Mouse (Mus musculus): ENCODE measurements around the gene Klk1b11.
"Not testable (repeated sequence)": the region's sequence is repeated elsewhere in the genome, so short reads cannot be mapped to it uniquely, and the experiment has no call there.

The Klk1b11 gene

DNA sequence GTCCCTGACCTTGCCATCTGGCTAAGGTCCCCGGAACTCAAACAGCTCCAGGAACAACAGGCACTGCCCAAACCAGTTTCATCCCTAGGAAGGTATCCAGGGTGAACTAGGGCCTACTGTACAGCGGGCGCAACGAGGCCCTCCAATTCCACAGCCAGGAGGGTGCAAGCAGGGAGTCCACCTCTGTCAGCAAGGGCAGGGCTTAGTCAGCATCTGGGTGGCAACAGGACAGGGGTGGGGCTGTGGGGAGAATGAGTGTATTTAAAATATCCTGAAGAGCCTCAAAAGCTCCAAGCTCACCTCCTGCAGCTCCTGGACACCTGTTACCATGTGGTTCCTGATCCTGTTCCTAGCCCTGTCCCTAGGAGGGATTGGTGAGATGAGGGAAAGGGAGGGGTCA lies at the start of gene Klk1b11:
Gene Klk1b11 (plus strand): TSS at position 301 of the 400 bp plus-strand sequence.
- DNase-seq: not testable (repeated sequence)

DNA sequence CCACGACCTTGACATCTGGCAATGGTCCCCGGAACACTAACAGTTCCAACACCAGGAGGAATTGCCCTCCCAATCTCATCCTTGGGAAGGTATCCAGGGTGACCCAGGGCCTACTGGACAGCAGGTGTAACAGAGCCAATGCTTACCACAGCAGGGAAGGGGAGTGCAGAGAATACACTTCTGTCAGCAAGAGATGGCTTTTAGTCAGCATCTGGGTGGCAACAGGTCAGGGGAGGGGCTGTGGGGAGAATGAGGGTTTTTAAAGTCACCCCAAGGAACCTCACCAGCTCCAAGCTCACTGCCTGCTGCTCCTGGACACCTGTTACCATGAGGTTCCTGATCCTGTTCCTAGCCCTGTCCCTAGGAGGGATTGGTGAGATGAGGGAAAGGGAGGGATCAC lies 45.3 kb upstream of the Klk1b11 start, which contains the start of gene Klk1b8:
Gene Klk1b8 (plus strand): TSS at position 301 of the 400 bp plus-strand sequence.
- DNase-seq: no peak

DNA sequence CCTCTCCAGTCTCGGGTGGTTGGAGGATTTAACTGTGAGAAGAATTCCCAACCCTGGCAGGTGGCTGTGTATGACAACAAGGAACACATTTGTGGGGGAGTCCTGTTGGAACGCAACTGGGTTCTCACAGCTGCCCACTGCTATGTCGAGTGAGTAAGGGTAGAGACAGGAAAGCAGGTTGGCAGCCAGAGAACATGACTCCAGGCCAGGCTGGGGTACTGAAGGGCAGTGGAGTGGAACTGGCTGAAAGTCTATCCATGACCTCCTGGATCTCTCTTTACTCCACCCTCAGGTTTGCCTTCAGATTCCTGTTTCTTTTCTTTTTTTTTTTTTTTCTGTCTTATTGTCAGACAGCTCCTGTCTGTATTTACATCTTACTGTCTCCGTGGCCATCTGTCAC lies 43.0 kb upstream of the Klk1b11 start:
- DNase-seq: no peak

DNA sequence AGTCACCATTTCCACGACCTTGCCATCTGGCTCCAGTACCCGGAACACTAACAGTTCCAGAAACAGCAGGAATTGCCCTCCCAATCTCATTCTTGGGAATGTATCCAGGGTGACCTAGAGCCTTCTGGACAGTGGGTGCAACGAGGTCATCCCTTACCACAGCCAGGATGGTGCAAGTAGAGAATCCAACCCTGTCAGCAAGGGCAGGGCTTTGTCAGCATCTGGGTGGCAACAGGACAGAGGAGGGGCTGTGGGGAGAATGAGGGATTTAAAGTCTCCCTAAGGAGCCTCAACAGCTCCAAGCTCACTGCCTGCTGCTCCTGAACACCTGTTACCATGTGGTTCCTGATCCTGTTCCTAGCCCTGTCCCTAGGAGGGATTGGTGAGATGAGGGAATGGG lies 29.2 kb upstream of the Klk1b11 start, which contains the start of gene Klk1b1:
Gene Klk1b1 (plus strand): TSS at position 301 of the 400 bp plus-strand sequence.
- no peak for DNase-seq

DNA sequence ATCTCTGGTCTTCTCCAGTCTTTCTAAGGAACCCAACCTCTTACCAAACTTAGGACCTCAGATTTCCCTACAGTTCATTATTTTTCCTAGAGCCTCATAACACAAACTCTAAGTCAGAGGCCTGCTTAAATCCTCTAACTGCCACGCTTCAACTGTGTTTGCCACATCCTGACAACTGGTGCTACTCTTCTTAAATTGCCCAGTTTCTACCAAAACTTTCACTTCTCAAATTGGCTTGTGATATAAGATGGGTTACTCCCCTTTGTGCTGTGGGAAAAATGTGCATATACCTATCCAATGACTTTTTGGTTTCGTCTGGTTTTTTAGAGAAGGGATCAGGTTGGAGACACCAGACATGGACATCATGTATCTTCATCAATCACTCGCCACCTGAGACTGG lies 28.6 kb upstream of the Klk1b11 start:
- DNase-seq: no peak

DNA sequence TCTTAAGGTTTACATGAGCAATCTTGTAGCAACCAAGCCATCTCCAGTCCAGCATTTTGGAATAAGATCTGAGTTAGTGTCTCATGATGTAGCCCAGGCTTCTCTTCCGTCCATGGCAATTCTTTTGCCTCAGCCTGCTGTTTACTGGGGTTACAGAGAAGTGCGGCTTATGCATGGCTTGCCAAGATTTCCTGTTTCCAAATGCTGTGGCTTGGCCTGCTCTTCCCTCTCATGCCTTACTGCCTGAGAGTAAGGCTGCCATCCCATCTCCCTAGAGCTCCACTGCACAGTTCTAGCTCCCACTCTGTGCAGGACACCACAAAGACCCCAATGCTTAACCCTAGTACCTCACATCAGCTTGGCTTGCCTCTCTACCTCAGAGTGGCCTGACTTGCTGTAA lies 28.1 kb upstream of the Klk1b11 start:
- no peak for DNase-seq

DNA sequence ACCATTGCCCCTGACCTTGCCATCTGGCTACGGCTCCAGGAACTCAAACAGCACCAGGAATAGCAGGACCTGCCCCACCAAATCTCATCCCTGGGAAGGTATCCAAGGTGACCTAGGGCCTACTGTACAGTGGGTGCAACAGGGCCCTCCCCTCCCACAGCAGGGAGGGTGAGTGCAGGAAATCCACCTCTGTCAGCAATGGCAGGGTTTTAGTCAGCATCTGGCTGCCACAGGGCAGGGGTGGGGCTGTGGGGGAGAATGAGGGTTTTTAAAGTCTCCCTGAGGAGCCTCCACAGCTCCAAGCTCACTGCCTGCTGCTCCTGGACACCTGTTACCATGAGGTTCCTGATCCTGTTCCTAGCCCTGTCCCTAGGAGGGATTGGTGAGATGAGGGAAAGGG lies 19.9 kb upstream of the Klk1b11 start, which contains the start of gene Klk1b9:
Gene Klk1b9 (plus strand): TSS at position 301 of the 400 bp plus-strand sequence.
- not testable (repeated sequence) for DNase-seq

DNA sequence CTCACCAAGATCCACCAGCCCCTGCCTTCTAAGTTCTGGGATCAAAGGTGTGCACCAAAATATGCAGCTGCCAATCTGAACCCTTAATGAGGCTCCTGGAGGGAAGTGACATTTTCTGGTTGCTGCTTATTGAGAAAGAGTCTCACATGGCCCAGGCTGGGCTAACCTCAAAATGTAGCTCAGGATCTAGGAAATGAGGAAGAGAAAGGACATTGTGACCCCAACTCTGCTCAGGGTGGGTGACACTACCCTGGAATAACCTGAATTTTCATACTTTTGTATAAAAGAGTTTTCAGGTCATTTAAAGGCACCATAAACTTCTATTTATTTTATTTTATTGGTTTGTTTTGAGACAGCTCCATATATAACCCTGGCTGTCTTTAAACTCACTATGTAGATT lies 10.0 kb upstream of the Klk1b11 start:
- no peak for DNase-seq

DNA sequence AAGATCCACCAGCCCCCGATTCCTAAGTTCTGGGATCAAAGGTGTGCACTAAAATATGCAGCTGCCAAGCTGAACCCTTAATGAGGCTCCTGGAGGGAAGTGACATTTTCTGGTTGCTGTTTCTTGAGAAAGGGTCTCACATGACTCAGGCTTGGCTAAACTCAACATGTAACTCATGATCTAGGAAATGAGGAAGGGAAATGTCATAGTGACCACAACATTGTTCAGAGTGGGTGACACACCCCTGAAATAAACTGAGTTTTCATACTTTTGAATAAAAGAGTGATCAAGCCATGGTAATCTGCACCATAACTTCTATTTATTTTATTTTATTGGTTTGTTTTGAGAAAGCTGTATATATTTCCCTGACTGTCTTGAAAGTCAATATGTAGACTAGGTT lies 856 bp upstream of the Klk1b11 start:
- not testable (repeated sequence) for DNase-seq

DNA sequence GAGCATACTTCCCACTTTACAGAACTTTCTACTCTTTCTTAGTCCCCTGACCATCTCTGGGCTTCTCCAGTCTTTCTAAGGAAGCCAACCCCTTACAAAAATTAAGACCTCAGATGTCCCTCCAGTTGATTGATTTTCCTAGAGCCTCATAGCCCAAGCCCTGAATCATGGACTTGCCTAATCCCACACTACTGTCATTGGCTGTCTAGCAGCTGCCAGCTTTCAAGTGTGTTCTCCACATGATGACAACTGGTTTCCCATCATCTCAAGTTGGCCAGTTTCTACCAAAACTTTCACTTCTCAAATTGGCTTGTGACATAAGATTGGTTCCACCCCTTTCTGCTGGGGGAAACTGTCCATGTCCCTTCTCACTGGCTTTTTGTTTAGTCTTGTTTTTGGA lies 9.2 kb downstream of the Klk1b11 start:
- DNase-seq: no peak

DNA sequence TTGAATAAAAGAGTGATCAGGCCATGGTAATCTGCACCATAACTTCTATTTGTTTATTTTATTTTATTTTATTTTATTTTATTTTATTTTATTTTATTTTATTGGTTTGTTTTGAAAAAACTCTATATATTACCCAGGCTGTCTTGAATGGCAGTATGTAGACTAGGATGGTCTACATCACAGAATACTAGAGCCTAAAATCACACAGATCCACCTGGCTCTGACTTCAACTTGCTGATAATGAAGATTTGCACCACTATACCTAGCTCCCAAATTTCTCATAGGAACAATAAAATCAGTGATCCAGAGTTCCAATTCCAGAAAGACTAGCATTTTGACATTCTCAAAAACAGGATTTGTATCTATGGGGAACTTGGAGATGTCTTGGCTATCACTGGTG lies 16.2 kb downstream of the Klk1b11 start, which contains the start of gene Klk1b26:
Gene Klk1b26 (plus strand): TSS at position 301 of the 400 bp plus-strand sequence.
- DNase-seq: not testable (repeated sequence)

DNA sequence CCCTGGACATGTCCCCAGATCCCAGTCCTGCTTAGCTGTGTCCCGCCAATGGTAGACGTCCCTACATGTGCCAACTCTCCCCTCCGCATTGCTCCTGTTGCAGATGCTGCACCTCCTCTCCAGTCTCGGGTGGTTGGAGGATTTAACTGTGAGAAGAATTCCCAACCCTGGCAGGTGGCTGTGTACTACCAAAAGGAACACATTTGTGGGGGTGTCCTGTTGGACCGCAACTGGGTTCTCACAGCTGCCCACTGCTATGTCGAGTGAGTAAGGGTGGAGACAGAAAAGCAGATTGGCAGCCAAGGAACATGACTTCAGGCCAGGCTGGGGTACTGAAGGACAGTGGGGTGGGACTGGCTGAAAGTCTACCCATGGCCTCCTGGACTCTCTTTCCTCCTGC lies 19.0 kb downstream of the Klk1b11 start:
- not testable (repeated sequence) for DNase-seq

DNA sequence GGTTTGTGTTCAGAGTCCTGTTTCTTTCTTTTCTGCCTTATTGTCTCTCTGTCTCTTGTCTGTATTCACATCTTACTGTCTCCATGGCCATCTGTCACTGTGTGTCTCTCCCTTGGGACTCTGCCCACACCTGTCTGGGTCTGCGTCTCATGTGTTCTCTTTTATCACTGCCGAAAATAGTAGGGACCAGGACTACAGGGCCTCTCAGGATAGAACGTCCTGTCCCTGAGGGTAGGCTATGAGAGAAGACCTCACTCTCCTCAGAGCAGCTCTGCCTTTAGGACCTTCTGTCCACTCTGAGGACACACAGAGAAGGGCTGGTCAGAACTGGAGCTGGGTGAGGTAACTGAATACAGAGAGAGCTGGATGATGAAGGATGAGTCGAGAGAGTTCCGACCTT lies 19.4 kb downstream of the Klk1b11 start:
- DNase-seq: no peak
